18 mouse cellular contexts compared by ENCODE assay signal in the genomic region with DNA sequence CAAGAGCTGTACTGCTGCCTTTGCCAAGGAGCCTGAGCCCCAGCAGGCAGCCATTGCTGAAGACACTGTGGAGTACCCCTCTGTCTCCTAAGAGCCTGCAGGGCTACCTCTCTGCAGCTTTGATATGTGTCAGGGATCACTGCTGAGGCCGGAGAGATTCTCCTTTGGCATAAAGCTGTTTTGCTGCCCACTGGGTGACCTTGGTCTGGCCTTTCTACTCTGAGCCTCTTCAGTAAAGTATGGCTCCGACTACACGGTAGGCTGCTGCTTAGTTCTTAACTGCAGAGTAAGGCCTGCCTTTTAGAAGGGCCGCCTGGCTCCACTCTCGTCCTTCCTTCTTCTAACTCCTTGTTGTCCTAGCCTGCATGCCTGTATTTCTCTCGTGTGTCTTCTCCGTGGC.
DNase-seq lines count a peak whose midpoint lies in the region; ATAC-seq and TF ChIP-seq lines count a peak whose summit lies in the region.
"Had no signal": no experiment of that assay in that cellular context is flagged by ENCODE, and none has a peak within 500 bp of the region (broad histone marks: within the 10 kb centered on the region; RNA-seq: fewer than 3 reads in every experiment).

No protein-coding gene starts in this region.

- H3K36me3 ChIP-seq in heart, embryonic 12.5 days, result no peaks in the 10 kb centered on the region
- no peaks in the 10 kb centered on the region for H3K36me3 ChIP-seq in intestine, embryonic 14.5 days (ENCODE audit: control insufficient read depth, insufficient read depth, low read length)
- peaks cover 5% of the 10 kb centered on the region; the same call in 1 of the 2 replicates for H3K36me3 ChIP-seq in intestine, postnatal 0 days (ENCODE audit: control insufficient read depth, insufficient read depth)
- no peaks in the 10 kb centered on the region for H3K36me3 ChIP-seq in intestine, embryonic 15.5 days
- no peaks in the 10 kb centered on the region for H3K36me3 ChIP-seq in stomach, embryonic 14.5 days (ENCODE audit: control insufficient read depth, insufficient read depth, low read length)
- H3K36me3 ChIP-seq: forebrain, embryonic 15.5 days; hindbrain, embryonic 12.5 days; midbrain, embryonic 12.5 days had no signal

- ATAC-seq in heart, embryonic 12.5 days (ENCODE audit: insufficient number of reproducible peaks, low FRiP score), result no peak
- ATAC-seq in intestine, embryonic 14.5 days (replicated peaks; ENCODE audit: low FRiP score, low TSS enrichment, low read depth), result no peak
- no peak for ATAC-seq in intestine, postnatal 0 days
- ATAC-seq in intestine, embryonic 15.5 days, result no peak
- ATAC-seq in stomach, embryonic 14.5 days (ENCODE audit: insufficient number of reproducible peaks, insufficient read depth, low FRiP score, low read depth), result no peak
- ATAC-seq: forebrain, embryonic 15.5 days had no signal

- no peak overlapping the region for H3K4me3 ChIP-seq in heart, embryonic 12.5 days
- H3K4me3 ChIP-seq in intestine, embryonic 14.5 days (ENCODE audit: low read depth, low read length), result no peak overlapping the region
- no peak overlapping the region for H3K4me3 ChIP-seq in intestine, postnatal 0 days (ENCODE audit: low read depth, low read length)
- no peak overlapping the region for H3K4me3 ChIP-seq in intestine, embryonic 15.5 days (replicated peaks)
- no peak overlapping the region for H3K4me3 ChIP-seq in stomach, embryonic 14.5 days (ENCODE audit: low read depth, low read length)
- H3K4me3 ChIP-seq: erythroblast, embryonic 14.5 days; forebrain, embryonic 15.5 days; hindbrain, embryonic 12.5 days; midbrain, embryonic 12.5 days had no signal

- no peak for DNase-seq in heart, postnatal 4 days
- no peak for DNase-seq in intestine, embryonic 14.5 days (ENCODE audit: low spot score)
- DNase-seq in thymus, adult 18-20 months, result no peak
- DNase-seq: cerebellum, adult 2 months; gastrocnemius, postnatal 36 days; kidney, postnatal 10 days; left cerebral cortex, postnatal 4 days; lung, adult 2 months had no signal

- TF ChIP-seq CTCF in intestine, postnatal 0 days (IDR thresholded peaks at IDR 0.05; ENCODE audit: low read depth), result no peak

- H3K27ac ChIP-seq in heart, embryonic 12.5 days (ENCODE audit: poor library complexity, severe bottlenecking), result peak overlapping the region; percentile 62
- H3K27ac ChIP-seq in intestine, embryonic 14.5 days (ENCODE audit: low read depth), result peak overlapping the region; percentile 47; the same call in 1 of the 2 replicates
- no peak overlapping the region for H3K27ac ChIP-seq in intestine, postnatal 0 days (ENCODE audit: low read depth, low read length)
- peak overlapping the region; percentile 69 for H3K27ac ChIP-seq in intestine, embryonic 15.5 days
- peak overlapping the region; percentile 76 for H3K27ac ChIP-seq in stomach, embryonic 14.5 days (ENCODE audit: low read length)
- H3K27ac ChIP-seq: forebrain, embryonic 15.5 days; hindbrain, embryonic 12.5 days; macrophage; midbrain, embryonic 12.5 days had no signal

- H3K4me2 ChIP-seq in heart, embryonic 12.5 days, result no peak overlapping the region
- no peak overlapping the region for H3K4me2 ChIP-seq in intestine, embryonic 14.5 days (ENCODE audit: low read length)
- no peak overlapping the region for H3K4me2 ChIP-seq in intestine, postnatal 0 days (replicated peaks; ENCODE audit: low read depth)
- no peak overlapping the region for H3K4me2 ChIP-seq in intestine, embryonic 15.5 days (replicated peaks)
- H3K4me2 ChIP-seq in stomach, embryonic 14.5 days (replicated peaks; ENCODE audit: low read depth, low read length), result no peak overlapping the region
- H3K4me2 ChIP-seq: forebrain, embryonic 15.5 days; hindbrain, embryonic 12.5 days; liver, embryonic 11.5 days; midbrain, embryonic 12.5 days had no signal

- H3K9ac ChIP-seq in heart, embryonic 12.5 days, result 0 out of 2 replicates have a peak overlapping the region, but pooled peaks have one; percentile 46
- no peak overlapping the region for H3K9ac ChIP-seq in intestine, embryonic 14.5 days (ENCODE audit: low read length)
- H3K9ac ChIP-seq in intestine, postnatal 0 days (ENCODE audit: low read depth, low read length), result no peak overlapping the region
- no peak overlapping the region for H3K9ac ChIP-seq in intestine, embryonic 15.5 days
- no peak overlapping the region for H3K9ac ChIP-seq in stomach, embryonic 14.5 days (replicated peaks; ENCODE audit: low read depth, low read length)
- H3K9ac ChIP-seq: forebrain, embryonic 15.5 days; hindbrain, embryonic 12.5 days; midbrain, embryonic 12.5 days had no signal

- 46% methylated on average over 7 of the region's 7 CpGs for WGBS in heart, embryonic 12.5 days
- WGBS in intestine, embryonic 14.5 days, result 77% methylated on average over 7 of the region's 7 CpGs
- WGBS in intestine, postnatal 0 days, result 64% methylated on average over 7 of the region's 7 CpGs
- WGBS in intestine, embryonic 15.5 days, result 64% methylated on average over 7 of the region's 7 CpGs
- WGBS in stomach, embryonic 14.5 days, result 67% methylated on average over 7 of the region's 7 CpGs

- H3K9me3 ChIP-seq in heart, embryonic 12.5 days (replicated peaks), result no peaks in the 10 kb centered on the region
- no peaks in the 10 kb centered on the region for H3K9me3 ChIP-seq in intestine, embryonic 14.5 days (ENCODE audit: control insufficient read depth, low read length)
- no peaks in the 10 kb centered on the region for H3K9me3 ChIP-seq in intestine, postnatal 0 days (ENCODE audit: control insufficient read depth)
- H3K9me3 ChIP-seq in intestine, embryonic 15.5 days, result no peaks in the 10 kb centered on the region
- H3K9me3 ChIP-seq in stomach, embryonic 14.5 days (ENCODE audit: control insufficient read depth, low read depth, low read length), result no peaks in the 10 kb centered on the region
- H3K9me3 ChIP-seq: forebrain, embryonic 15.5 days; hindbrain, embryonic 12.5 days; midbrain, embryonic 12.5 days had no signal

- H3K4me1 ChIP-seq in heart, embryonic 12.5 days (replicated peaks), result peaks cover 53% of the 10 kb centered on the region
- peaks cover 22% of the 10 kb centered on the region; the same call in 1 of the 2 replicates for H3K4me1 ChIP-seq in intestine, embryonic 14.5 days (replicated peaks; ENCODE audit: control insufficient read depth, insufficient read depth, low read length)
- peaks cover 16% of the 10 kb centered on the region; the same call in 1 of the 2 replicates for H3K4me1 ChIP-seq in intestine, postnatal 0 days (replicated peaks; ENCODE audit: control insufficient read depth, insufficient read depth, low read length)
- H3K4me1 ChIP-seq in intestine, embryonic 15.5 days (replicated peaks), result peaks cover 21% of the 10 kb centered on the region
- H3K4me1 ChIP-seq in stomach, embryonic 14.5 days (ENCODE audit: control insufficient read depth, insufficient read depth, low read length), result peaks cover 45% of the 10 kb centered on the region
- H3K4me1 ChIP-seq: midbrain, embryonic 12.5 days had no signal

- H3K27me3 ChIP-seq in heart, embryonic 12.5 days (replicated peaks), result no peaks in the 10 kb centered on the region
- H3K27me3 ChIP-seq in intestine, embryonic 14.5 days (replicated peaks; ENCODE audit: control insufficient read depth, insufficient read depth, low read length), result no peaks in the 10 kb centered on the region
- H3K27me3 ChIP-seq in intestine, postnatal 0 days (replicated peaks; ENCODE audit: control insufficient read depth, insufficient read depth, low read length), result no peaks in the 10 kb centered on the region
- H3K27me3 ChIP-seq in intestine, embryonic 15.5 days (replicated peaks), result no peaks in the 10 kb centered on the region
- no peaks in the 10 kb centered on the region for H3K27me3 ChIP-seq in stomach, embryonic 14.5 days (ENCODE audit: control insufficient read depth, insufficient read depth, low read length)
- H3K27me3 ChIP-seq: forebrain, embryonic 15.5 days; hindbrain, embryonic 12.5 days; midbrain, embryonic 12.5 days had no signal
